Mouse (Mus musculus) heart, adult 2 months (tissue): ENCODE results near the gene Dph7.

Source experiments
- CTCF ChIP-seq: fragments of 200-600 bp; IDR thresholded peaks from 2 replicates; pipeline ENCODE4 v1.8.1; 2022; ENCODE audit warnings: antibody characterized with exemption, mild to moderate bottlenecking, moderate library complexity
- EP300 ChIP-seq: fragments of 200-500 bp; IDR thresholded peaks from 2 replicates; pipeline ENCODE4 v1.6.1; 2011; ENCODE audit warnings: low read depth, low read length, control low read depth; ENCODE audit not compliant: insufficient read depth
- POLR2A ChIP-seq: fragments of 200-500 bp; IDR thresholded peaks from 2 replicates; pipeline ENCODE4 v1.6.1; 2011; ENCODE audit warnings: mild to moderate bottlenecking, low read depth, low read length, control low read depth; ENCODE audit not compliant: insufficient read depth

GRCm38 (mm10) chr2:24919839-24920175 lies 42.4 kb upstream of the Dph7 start:
- TF ChIP-seq POLR2A (no peak), CTCF (no peak), EP300 (no peak)
